In genomic region chr11:88147388-88147787, GRCm38 (mm10) we compare ENCODE assay signal across 15 mouse cellular contexts. TPM values are rescaled to one million over a fixed set of nuclear protein-coding genes. Genes with fewer than 3 reads are reported as not detected.
DNase-seq lines count a peak whose midpoint lies in the region; ATAC-seq and TF ChIP-seq lines count a peak whose summit lies in the region.
"Had no signal": no experiment of that assay in that cellular context is flagged by ENCODE, and none has a peak within 500 bp of the region (broad histone marks: within the 10 kb centered on the region; RNA-seq: fewer than 3 reads in every experiment).

No protein-coding gene starts in this region.

- no peak for ATAC-seq in hindbrain, postnatal 0 days
- no peak for ATAC-seq in hindbrain, embryonic 16.5 days
- peak; percentile 58; the same call in 1 of the 2 replicates for ATAC-seq in liver, embryonic 14.5 days (ENCODE audit: insufficient read depth)
- ATAC-seq: intestine, embryonic 16.5 days had no signal

- H3K4me2 ChIP-seq in hindbrain, postnatal 0 days (ENCODE audit: low read depth, low read length) = no peak overlapping the region
- no peak overlapping the region for H3K4me2 ChIP-seq in hindbrain, embryonic 16.5 days (ENCODE audit: low read length)
- H3K4me2 ChIP-seq in liver, embryonic 14.5 days (ENCODE audit: low read depth) = no peak overlapping the region
- H3K4me2 ChIP-seq: lung, embryonic 15.5 days; midbrain, embryonic 12.5 days had no signal

- no peak for TF ChIP-seq CTCF in heart, adult 2 months (IDR thresholded peaks at IDR 0.05)
- TF ChIP-seq CTCF in hindbrain, postnatal 0 days (IDR thresholded peaks at IDR 0.05; ENCODE audit: low read depth) = no peak
- TF ChIP-seq CTCF in MEL (IDR thresholded peaks at IDR 0.05 in 2 of 3, conservative IDR thresholded peaks at IDR 0.05 in 1 of 3; ENCODE audit: control insufficient read depth in 1 of 3, insufficient read depth in 1 of 3, low read depth in 2 of 3, low read length in 3 of 3, poor library complexity in 1 of 3, severe bottlenecking in 1 of 3) = no peak
- TF ChIP-seq CTCF in liver, embryonic 14.5 days (IDR thresholded peaks at IDR 0.05; ENCODE audit: low read depth) = no peak

- no peaks in the 10 kb centered on the region for H3K27me3 ChIP-seq in heart, adult 2 months (ENCODE audit: control insufficient read depth, insufficient read depth, low read length)
- H3K27me3 ChIP-seq in hindbrain, postnatal 0 days (ENCODE audit: insufficient read depth, low read length) = no peaks in the 10 kb centered on the region
- H3K27me3 ChIP-seq in hindbrain, embryonic 16.5 days (replicated peaks; ENCODE audit: control insufficient read depth, insufficient read depth, low read length) = no peaks in the 10 kb centered on the region
- H3K27me3 ChIP-seq in MEL (ENCODE audit: control insufficient read depth in 1 of 2, insufficient read depth in 2 of 2, low read length in 2 of 2) = no peaks in the 10 kb centered on the region
- no peaks in the 10 kb centered on the region for H3K27me3 ChIP-seq in liver, embryonic 14.5 days (ENCODE audit: control insufficient read depth, insufficient read depth, low read length)
- H3K27me3 ChIP-seq: lung, embryonic 15.5 days; midbrain, embryonic 12.5 days; neural tube, embryonic 12.5 days had no signal

- TF ChIP-seq EP300 in heart, adult 2 months (IDR thresholded peaks at IDR 0.05; ENCODE audit: insufficient read depth, low read depth, low read length) = 0 out of 2 replicates have a peak, but pooled peaks have one; percentile 10
- TF ChIP-seq EP300 in MEL (IDR thresholded peaks at IDR 0.05; ENCODE audit: low read depth in 1 of 2, low read length in 2 of 2) = peak; percentile 82 to 94
- TF ChIP-seq EP300 in liver, embryonic 14.5 days (IDR thresholded peaks at IDR 0.05; ENCODE audit: low read depth) = peak; percentile 43; the same call in 1 of the 2 replicates

- peak overlapping the region; percentile 83 for H3K27ac ChIP-seq in heart, adult 2 months
- H3K27ac ChIP-seq in hindbrain, postnatal 0 days = 0 out of 2 replicates have a peak overlapping the region, but pooled peaks have one; percentile 32
- no peak overlapping the region for H3K27ac ChIP-seq in hindbrain, embryonic 16.5 days (ENCODE audit: low read depth, low read length)
- H3K27ac ChIP-seq in MEL (ENCODE audit: control insufficient read depth, low read depth, low read length) = peak overlapping the region; percentile 26; the same call in 1 of the 2 replicates
- no peak overlapping the region for H3K27ac ChIP-seq in liver, embryonic 14.5 days
- H3K27ac ChIP-seq: kidney, postnatal 0 days; neural tube, embryonic 12.5 days had no signal

- 46% methylated on average over 5 of the region's 5 CpGs for WGBS in heart, adult 2 months
- WGBS in hindbrain, postnatal 0 days = 95% methylated on average over 5 of the region's 5 CpGs
- WGBS in hindbrain, embryonic 16.5 days = 92% methylated on average over 5 of the region's 5 CpGs
- WGBS in liver, embryonic 14.5 days (ENCODE audit: insufficient replicate concordance) = 7% methylated on average over 5 of the region's 5 CpGs

- peaks cover 44% of the 10 kb centered on the region for H3K4me1 ChIP-seq in heart, adult 2 months (ENCODE audit: control insufficient read depth, insufficient read depth, low read length)
- H3K4me1 ChIP-seq in hindbrain, postnatal 0 days (ENCODE audit: insufficient read depth, low read length) = 0 out of 2 replicates have a peak, but pooled peaks cover 5% of the 10 kb centered on the region
- H3K4me1 ChIP-seq in hindbrain, embryonic 16.5 days (ENCODE audit: control insufficient read depth, insufficient read depth, low read depth, low read length) = peaks cover 17% of the 10 kb centered on the region
- H3K4me1 ChIP-seq in MEL (ENCODE audit: control insufficient read depth in 1 of 2, insufficient read depth in 2 of 2, low read length in 2 of 2) = peaks cover 22 to 45% of the 10 kb centered on the region in 2 experiments
- peaks cover 11 to 37% of the 10 kb centered on the region in 2 experiments for H3K4me1 ChIP-seq in liver, embryonic 14.5 days (replicated peaks; ENCODE audit: control insufficient read depth in 2 of 2, insufficient read depth in 2 of 2, low read length in 1 of 2)

- intact Hi-C loops in heart, adult 2 months (cut with DNase I) = no loop called here
- intact Hi-C loops in heart, postnatal 36 days (cut with DNase I) = no loop called here

- TF ChIP-seq RAD21 in MEL (IDR thresholded peaks at IDR 0.05; ENCODE audit: low read depth, low read length) = no peak

- DNase-seq in heart, adult 2 months = peak in 1 of 2 experiments; percentile 23
- no peak for DNase-seq in heart, postnatal 36 days
- no peak for DNase-seq in hindbrain, postnatal 0 days (ENCODE audit: low spot score)
- DNase-seq in MEL (ENCODE audit: low read depth, low spot score) = peak; percentile 48
- DNase-seq in liver, embryonic 14.5 days (ENCODE audit: low read depth in 3 of 3, low spot score in 3 of 3) = no peak
- no peak for DNase-seq in spleen, postnatal 14 days (ENCODE audit: low spot score in 2 of 2)
- DNase-seq in kidney, postnatal 10 days = no peak
- DNase-seq: adrenal gland, adult 8-10 months; retina, postnatal 1 day had no signal

- H3K9me3 ChIP-seq in hindbrain, postnatal 0 days (ENCODE audit: low read length) = no peaks in the 10 kb centered on the region
- H3K9me3 ChIP-seq in hindbrain, embryonic 16.5 days (ENCODE audit: control insufficient read depth, low read length) = no peaks in the 10 kb centered on the region
- H3K9me3 ChIP-seq in MEL (replicated peaks; ENCODE audit: insufficient read depth, low read length) = no peaks in the 10 kb centered on the region
- H3K9me3 ChIP-seq in liver, embryonic 14.5 days (ENCODE audit: control insufficient read depth, low read length) = no peaks in the 10 kb centered on the region
- H3K9me3 ChIP-seq: lung, embryonic 15.5 days; midbrain, embryonic 12.5 days; neural tube, embryonic 12.5 days had no signal

- H3K4me3 ChIP-seq in heart, adult 2 months = no peak overlapping the region
- no peak overlapping the region for H3K4me3 ChIP-seq in hindbrain, postnatal 0 days (ENCODE audit: low read length)
- no peak overlapping the region for H3K4me3 ChIP-seq in hindbrain, embryonic 16.5 days (ENCODE audit: low read length)
- no peak overlapping the region for H3K4me3 ChIP-seq in MEL (ENCODE audit: control insufficient read depth in 1 of 2, insufficient read depth in 1 of 2, low read depth in 2 of 2, low read length in 2 of 2)
- no peak overlapping the region for H3K4me3 ChIP-seq in liver, embryonic 14.5 days (ENCODE audit: insufficient read depth in 1 of 2, low read depth in 2 of 2, low read length in 2 of 2)
- H3K4me3 ChIP-seq: lung, embryonic 15.5 days; midbrain, embryonic 12.5 days; neural tube, embryonic 12.5 days had no signal

- H3K36me3 ChIP-seq in heart, adult 2 months (ENCODE audit: control insufficient read depth, insufficient read depth, low read length) = peaks cover 9% of the 10 kb centered on the region; the same call in 1 of the 2 replicates
- H3K36me3 ChIP-seq in hindbrain, postnatal 0 days (ENCODE audit: insufficient read depth, low read length) = no peaks in the 10 kb centered on the region
- H3K36me3 ChIP-seq in hindbrain, embryonic 16.5 days (ENCODE audit: control insufficient read depth, insufficient read depth, low read length) = no peaks in the 10 kb centered on the region
- peaks cover 0 to 37% of the 10 kb centered on the region in 2 experiments; a peak in 2 of 4 replicates for H3K36me3 ChIP-seq in MEL (ENCODE audit: control insufficient read depth in 1 of 2, insufficient read depth in 2 of 2, low read length in 2 of 2)
- no peaks in the 10 kb centered on the region for H3K36me3 ChIP-seq in liver, embryonic 14.5 days (replicated peaks; ENCODE audit: control insufficient read depth, insufficient read depth, low read depth)
- H3K36me3 ChIP-seq: lung, embryonic 15.5 days; midbrain, embryonic 12.5 days had no signal

- no peaks in the 10 kb centered on the region; the same call in 1 of the 2 replicates for H3K79me2 ChIP-seq in heart, adult 2 months (replicated peaks; ENCODE audit: control insufficient read depth, insufficient read depth, low read length)
- H3K79me2 ChIP-seq in MEL (ENCODE audit: control insufficient read depth, insufficient read depth, low read length, poor library complexity) = no peaks in the 10 kb centered on the region

- no peak overlapping the region for H3K9ac ChIP-seq in heart, adult 2 months (ENCODE audit: low read depth, low read length)
- H3K9ac ChIP-seq in hindbrain, postnatal 0 days (replicated peaks; ENCODE audit: low read length) = no peak overlapping the region
- H3K9ac ChIP-seq in hindbrain, embryonic 16.5 days (ENCODE audit: low read depth, low read length) = no peak overlapping the region
- H3K9ac ChIP-seq in MEL (ENCODE audit: control insufficient read depth, low read depth, low read length, poor library complexity, severe bottlenecking) = no peak overlapping the region
- H3K9ac ChIP-seq in liver, embryonic 14.5 days (replicated peaks) = no peak overlapping the region
- H3K9ac ChIP-seq: lung, embryonic 15.5 days; midbrain, embryonic 12.5 days; neural tube, embryonic 12.5 days had no signal

- no peak for TF ChIP-seq POLR2A in heart, adult 2 months (IDR thresholded peaks at IDR 0.05; ENCODE audit: insufficient read depth, low read depth, low read length)
- TF ChIP-seq POLR2A in MEL (IDR thresholded peaks at IDR 0.05; ENCODE audit: control insufficient read depth in 1 of 2, insufficient read depth in 1 of 2, low read depth in 1 of 2, low read length in 2 of 2, poor library complexity in 1 of 2) = no peak

RNA-seq across cellular contexts. Expression of gene Cuedc1, which starts 49.5 kb away (rescaled TPM):
- 10 to 100 TPM; 49.8 to 55.0 TPM for total RNA-seq in heart, adult 2 months (2021)
- 36.2 and 38.7 TPM in 2 replicates for polyA plus RNA-seq in heart, adult 2 months (2012; rRNA removed)
- total RNA-seq in heart, postnatal 36 days (2021) = 10 to 100 TPM; 47.9 to 54.2 TPM
- total RNA-seq in hindbrain, postnatal 0 days (2014; rRNA removed) = 33.6 and 44.6 TPM in 2 replicates
- polyA plus RNA-seq in hindbrain, postnatal 0 days (2015; fragmentation: Nextera tagmentation; extraction: Ambion mirVana) = 35.8 and 40.9 TPM in 2 replicates
- polyA plus RNA-seq in hindbrain, embryonic 16.5 days (2015; fragmentation: Nextera tagmentation; extraction: Ambion mirVana) = 29.9 and 41.3 TPM in 2 replicates
- 1.0 and 1.1 TPM in 2 replicates for total RNA-seq in MEL (2012; rRNA removed)
- 1 to 10 TPM in 1 of 2 experiments, not detected in 1; 4.8 TPM for polyA plus RNA-seq in MEL (2012; ENCODE audit: insufficient read depth in 1 of 2, insufficient read length in 2 of 2, low read depth in 1 of 2, low replicate concordance in 2 of 2, missing spikeins in 1 of 2)
- 0.76 and 0.96 TPM in 2 replicates for polyA plus RNA-seq in liver, embryonic 14.5 days (2012; rRNA removed)
- polyA plus RNA-seq in liver, embryonic 14.5 days (2014; fragmentation: Nextera tagmentation; extraction: Ambion mirVana) = 0.36 and 0.53 TPM in 2 replicates

RNA-seq across cellular contexts. Expression of gene Mrps23, which starts 56.8 kb away (rescaled TPM):
- 100 to 1,000 TPM; 303 to 314 TPM for total RNA-seq in heart, adult 2 months (2021)
- polyA plus RNA-seq in heart, adult 2 months (2012; rRNA removed) = 121 and 142 TPM in 2 replicates
- 100 to 1,000 TPM; 273 to 312 TPM for total RNA-seq in heart, postnatal 36 days (2021)
- 29.0 and 48.7 TPM in 2 replicates for total RNA-seq in hindbrain, postnatal 0 days (2014; rRNA removed)
- 66.4 and 67.1 TPM in 2 replicates for polyA plus RNA-seq in hindbrain, postnatal 0 days (2015; fragmentation: Nextera tagmentation; extraction: Ambion mirVana)
- 61.1 and 68.8 TPM in 2 replicates for polyA plus RNA-seq in hindbrain, embryonic 16.5 days (2015; fragmentation: Nextera tagmentation; extraction: Ambion mirVana)
- 362 and 381 TPM in 2 replicates for total RNA-seq in MEL (2012; rRNA removed)
- 100 to 1,000 TPM in 1 of 2 experiments, not detected in 1; 190 TPM for polyA plus RNA-seq in MEL (2012; ENCODE audit: insufficient read depth in 1 of 2, insufficient read length in 2 of 2, low read depth in 1 of 2, low replicate concordance in 2 of 2, missing spikeins in 1 of 2)
- polyA plus RNA-seq in liver, embryonic 14.5 days (2012; rRNA removed) = 20.6 and 30.2 TPM in 2 replicates
- 33.3 and 33.7 TPM in 2 replicates for polyA plus RNA-seq in liver, embryonic 14.5 days (2014; fragmentation: Nextera tagmentation; extraction: Ambion mirVana)

Comparison
In these comparisons a context has a peak if more than half of its experiments do, and no peak if none do; other contexts are left out.
1. H3K27ac ChIP-seq: peak in heart, adult 2 months (single experiment), hindbrain, postnatal 0 days (single experiment) and MEL (single experiment); none in hindbrain, embryonic 16.5 days (single experiment) and liver, embryonic 14.5 days (single experiment).